Mouse (Mus musculus) kidney, adult 2 months (tissue): ENCODE results near the gene Dthd1.

Source experiments
- CTCF ChIP-seq: fragments of 200-500 bp; conservative IDR thresholded peaks from 2 replicates; pipeline ENCODE4 v1.5.1; 2011; ENCODE audit warnings: low read depth, mild to moderate bottlenecking, control low read depth, low read length, moderate library complexity, mixed read lengths; ENCODE audit not compliant: insufficient read depth, insufficient read length
- POLR2A ChIP-seq: fragments of 200-500 bp; IDR thresholded peaks from one replicate; pipeline ENCODE4 v1.6.1; 2011; ENCODE audit warnings: low read depth, low read length, control low read depth

- TF ChIP-seq CTCF = no peak
- TF ChIP-seq POLR2A = no peak
These were observed 35.8 kb upstream of the Dthd1 start for GRCm38 (mm10) chr5:62777804-62778203.
